Mouse (Mus musculus) kidney, postnatal 0 days (tissue): ENCODE results near the gene Kcnh8. TPM values are rescaled to one million over a fixed set of nuclear protein-coding genes. Genes with fewer than 3 reads are reported as not detected.
A peak's percentile ranks its signal among the peaks of the same experiment; 100 is the strongest.

Experiments
- ATAC-seq: fragments of 200-750 bp; cut with Nextera tagmentation; replicated peaks from 2 replicates; pipeline ENCODE4 v1.8.0; 2017; ENCODE audit warnings: low read depth, moderate number of reproducible peaks, moderate TSS enrichment, moderate library complexity; ENCODE audit not compliant: low FRiP score
- DNase-seq: peaks from one replicate; pipeline ENCODE4 v3.0.0-alpha.2; 2016; ENCODE audit warnings: low spot score
- H3K27ac ChIP-seq: fragments of 300-500 bp; sonication (generic); 2 replicates; pipeline ENCODE4 v1.5.1; 2014; ENCODE audit warnings: mild to moderate bottlenecking
- H3K27me3 ChIP-seq: fragments of 300-500 bp; sonication (generic); 2 replicates; pipeline ENCODE4 v1.6.1; 2014; ENCODE audit warnings: low read length, mixed read lengths; ENCODE audit not compliant: insufficient read depth
- H3K36me3 ChIP-seq: fragments of 300-500 bp; sonication (generic); 2 replicates; pipeline ENCODE4 v1.6.1; 2014; ENCODE audit warnings: low read length, mixed read lengths; ENCODE audit not compliant: insufficient read depth
- H3K4me1 ChIP-seq: fragments of 300-500 bp; sonication (generic); replicated peaks from 2 replicates; pipeline ENCODE4 v1.6.1; 2014; ENCODE audit warnings: antibody characterized with exemption, low read length, mixed read lengths; ENCODE audit not compliant: insufficient read depth
- H3K4me2 ChIP-seq: fragments of 300-500 bp; sonication (generic); 2 replicates; pipeline ENCODE4 v1.6.1; 2014; ENCODE audit warnings: mild to moderate bottlenecking, low read length, moderate library complexity, mixed read lengths
- H3K4me3 ChIP-seq: fragments of 300-500 bp; sonication (generic); replicated peaks from 2 replicates; pipeline ENCODE4 v1.5.1; 2014; ENCODE audit warnings: low read depth, low read length
- H3K9ac ChIP-seq: fragments of 300-500 bp; sonication (generic); 2 replicates; pipeline ENCODE4 v1.6.1; 2014; ENCODE audit warnings: low read depth, low read length
- H3K9me3 ChIP-seq: fragments of 300-500 bp; sonication (generic); replicated peaks from 2 replicates; pipeline ENCODE4 v1.6.1; 2016; ENCODE audit warnings: low read length, inconsistent platforms, mixed read lengths
- CTCF ChIP-seq: IDR thresholded peaks from 2 replicates; pipeline ENCODE4 v1.5.1; 2016; ENCODE audit warnings: antibody characterized with exemption, low read depth, mild to moderate bottlenecking, moderate library complexity
- WGBS: fragments of 180-500 bp; shearing (Covaris S2); extraction: QIAGEN DNeasy Blood & Tissue Kit; methylation state at CpG from one replicate; pipeline ENCODE4 v1.1.7; 2014; 5-methylcytosine and 5-hydroxymethylcytosine counted together
- polyA plus RNA-seq: library from polyadenylated mRNA; unstranded; fragments of >200 nt; fragmentation: Nextera tagmentation; extraction: Ambion mirVana; gene quantifications from 2 replicates; pipeline ENCODE4 v1.2.1, GENCODE M21; 2015

Gene Kcnh8
- polyA plus RNA-seq, 1 experiment from 2014 or later: 0.30 TPM

GRCm38 (mm10) chr17:52591503-52592194 is 10.9 kb upstream of the Kcnh8 start:
- H3K4me3 ChIP-seq: no peak overlapping the region
- H3K36me3 ChIP-seq: no peaks in the 10 kb centered on the region
- H3K9ac ChIP-seq: no peak overlapping the region
- 57% methylated on average over 5 of the region's 5 CpGs for WGBS
- TF ChIP-seq CTCF: no peak
- no peak overlapping the region for H3K27ac ChIP-seq
- no peak for DNase-seq
- no peaks in the 10 kb centered on the region for H3K4me1 ChIP-seq
- H3K4me2 ChIP-seq: no peak overlapping the region
- ATAC-seq: no peak
- H3K9me3 ChIP-seq: no peaks in the 10 kb centered on the region
- no peaks in the 10 kb centered on the region for H3K27me3 ChIP-seq

- Histone ChIP-seq H3K36me3 (no peaks in the 10 kb centered on the region), H3K27ac (no peak overlapping the region), H3K9ac (no peak overlapping the region), H3K9me3 (no peaks in the 10 kb centered on the region), H3K27me3 (no peaks in the 10 kb centered on the region), H3K4me1 (no peaks in the 10 kb centered on the region), H3K4me2 (no peak overlapping the region), H3K4me3 (no peak overlapping the region)
- DNase-seq: no peak
- 28% methylated on average over 3 of the region's 3 CpGs for WGBS
- no peak for TF ChIP-seq CTCF
- no peak for ATAC-seq
Measured at GRCm38 (mm10) chr17:52599141-52599540, 3.4 kb upstream of the Kcnh8 start.

- H3K4me3 ChIP-seq: peak overlapping the region; percentile 43
- H3K27me3 ChIP-seq: no peaks in the 10 kb centered on the region
- no peaks in the 10 kb centered on the region for H3K9me3 ChIP-seq
- H3K9ac ChIP-seq: no peak overlapping the region
- no peak overlapping the region for H3K27ac ChIP-seq
- no peak for TF ChIP-seq CTCF
- under 1% methylated on average over 20 of the region's 22 CpGs for WGBS
- no peaks in the 10 kb centered on the region for H3K36me3 ChIP-seq
- peak; percentile 53 for DNase-seq
- H3K4me1 ChIP-seq: no peaks in the 10 kb centered on the region
- peak; percentile 78 for ATAC-seq
- peak overlapping the region; percentile 78 for H3K4me2 ChIP-seq
Measured at GRCm38 (mm10) chr17:52600882-52601371, 1.6 kb upstream of the Kcnh8 start.

GRCm38 (mm10) chr17:52602781-52603170 is 267 bp downstream of the Kcnh8 start:
- Histone ChIP-seq H3K4me3 (no peak overlapping the region; the same call in 1 of the 2 replicates), H3K4me1 (no peaks in the 10 kb centered on the region), H3K4me2 (peak overlapping the region; percentile 78), H3K27ac (no peak overlapping the region), H3K9me3 (no peaks in the 10 kb centered on the region), H3K9ac (no peak overlapping the region), H3K27me3 (no peaks in the 10 kb centered on the region), H3K36me3 (no peaks in the 10 kb centered on the region)
- DNase-seq (no peak), ATAC-seq (no peak)
- no peak for TF ChIP-seq CTCF
- under 1% methylated on average over 14 of the region's 14 CpGs for WGBS

- no peak overlapping the region for H3K4me2 ChIP-seq
- no peaks in the 10 kb centered on the region for H3K9me3 ChIP-seq
- no peaks in the 10 kb centered on the region for H3K4me1 ChIP-seq
- H3K27me3 ChIP-seq: no peaks in the 10 kb centered on the region
- no peak overlapping the region for H3K4me3 ChIP-seq
- 6% methylated on average over 5 of the region's 5 CpGs for WGBS
- TF ChIP-seq CTCF: no peak
- no peak overlapping the region for H3K9ac ChIP-seq
- H3K27ac ChIP-seq: no peak overlapping the region
- no peak for ATAC-seq
- peak; percentile 62 for DNase-seq
- no peaks in the 10 kb centered on the region for H3K36me3 ChIP-seq
Measured at GRCm38 (mm10) chr17:52603411-52603810, 902 bp downstream of the Kcnh8 start.

GRCm38 (mm10) chr17:52611382-52611781 is 8.9 kb downstream of the Kcnh8 start:
- Histone ChIP-seq H3K9ac (no peak overlapping the region), H3K4me3 (no peak overlapping the region), H3K27ac (no peak overlapping the region), H3K9me3 (no peaks in the 10 kb centered on the region), H3K27me3 (no peaks in the 10 kb centered on the region), H3K4me2 (no peak overlapping the region), H3K4me1 (no peaks in the 10 kb centered on the region), H3K36me3 (no peaks in the 10 kb centered on the region)
- TF ChIP-seq CTCF: no peak
- DNase-seq: no peak
- no peak for ATAC-seq
- WGBS: 69% methylated on average over 4 of the region's 4 CpGs
